Mouse (Mus musculus): ENCODE measurements at regions not wholly inside any gene's neighbourhood (a gene's known extent, or its start where the extent isn't known, plus 50 kb on each side); places are given as distances from the start of the nearest gene placed in this dataset.

DNA sequence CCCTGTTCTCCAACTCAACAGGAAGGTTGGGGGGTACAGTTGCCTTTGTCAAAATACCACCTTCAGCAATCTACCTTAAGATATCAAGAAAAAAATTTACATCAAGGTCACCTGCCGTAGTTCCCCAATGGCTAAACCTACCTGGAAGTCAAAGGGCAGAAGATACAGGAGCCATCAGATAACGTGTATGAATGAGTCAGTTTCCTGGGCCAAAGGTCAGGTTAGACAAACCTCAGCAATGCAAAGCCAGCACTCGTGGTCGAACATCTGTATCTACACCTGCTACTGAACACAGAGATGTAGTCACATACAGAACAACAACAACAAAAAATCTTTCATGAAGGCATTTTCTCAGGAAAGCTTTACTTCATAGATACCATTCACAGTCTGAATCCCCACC is 102.9 kb downstream of the Arl4a start:
- TF ChIP-seq MAFK (IDR thresholded peaks at IDR 0.05; ENCODE audit: insufficient read depth, low read depth, low read length) (no peak), ZC3H11A (IDR thresholded peaks at IDR 0.05; ENCODE audit: borderline replicate concordance, low read depth, low read length) (no peak), CHD2 (IDR thresholded peaks at IDR 0.05; ENCODE audit: low read depth, low read length) (no peak), ZNF384 (IDR thresholded peaks at IDR 0.05; ENCODE audit: low read depth, low read length) (no peak)
